In genomic region chr6:11534930-11535880, GRCm38 (mm10) we compare ENCODE assay signal across 19 mouse cellular contexts.
DNase-seq lines count a peak whose midpoint lies in the region; ATAC-seq lines count a peak whose summit lies in the region.
"Had no signal": no experiment of that assay in that cellular context is flagged by ENCODE, and none has a peak within 500 bp of the region (broad histone marks: within the 10 kb centered on the region; RNA-seq: fewer than 3 reads in every experiment).

No protein-coding gene starts in this region.

- WGBS in forebrain, embryonic 14.5 days: 32% methylated on average over 8 of the region's 8 CpGs
- 49% methylated on average over 8 of the region's 8 CpGs for WGBS in midbrain, embryonic 14.5 days
- 77% methylated on average over 8 of the region's 8 CpGs for WGBS in intestine, embryonic 15.5 days

- no peak overlapping the region for H3K4me3 ChIP-seq in forebrain, embryonic 14.5 days (ENCODE audit: low read depth, low read length)
- H3K4me3 ChIP-seq in midbrain, embryonic 14.5 days (replicated peaks; ENCODE audit: low read depth, low read length): no peak overlapping the region
- no peak overlapping the region for H3K4me3 ChIP-seq in intestine, embryonic 15.5 days (replicated peaks)
- H3K4me3 ChIP-seq: embryonic facial prominence, embryonic 12.5 days; kidney, embryonic 15.5 days had no signal

- H3K36me3 ChIP-seq in forebrain, embryonic 14.5 days (ENCODE audit: control insufficient read depth, insufficient read depth, low read length): no peaks in the 10 kb centered on the region
- H3K36me3 ChIP-seq in midbrain, embryonic 14.5 days (ENCODE audit: control insufficient read depth, insufficient read depth, low read length): no peaks in the 10 kb centered on the region
- H3K36me3 ChIP-seq in intestine, embryonic 15.5 days: no peaks in the 10 kb centered on the region
- H3K36me3 ChIP-seq: embryonic facial prominence, embryonic 12.5 days; kidney, embryonic 15.5 days had no signal

- no peaks in the 10 kb centered on the region for H3K9me3 ChIP-seq in forebrain, embryonic 14.5 days (replicated peaks; ENCODE audit: control insufficient read depth, low read length)
- no peaks in the 10 kb centered on the region for H3K9me3 ChIP-seq in midbrain, embryonic 14.5 days (ENCODE audit: control insufficient read depth, low read length)
- H3K9me3 ChIP-seq in intestine, embryonic 15.5 days: no peaks in the 10 kb centered on the region
- H3K9me3 ChIP-seq: embryonic facial prominence, embryonic 12.5 days; kidney, embryonic 15.5 days had no signal

- no peaks in the 10 kb centered on the region for H3K4me1 ChIP-seq in forebrain, embryonic 14.5 days (ENCODE audit: control insufficient read depth, insufficient read depth, low read length)
- 0 out of 2 replicates have a peak, but pooled peaks cover 5% of the 10 kb centered on the region for H3K4me1 ChIP-seq in midbrain, embryonic 14.5 days (ENCODE audit: control insufficient read depth, insufficient read depth, low read length)
- H3K4me1 ChIP-seq in intestine, embryonic 15.5 days (replicated peaks): no peaks in the 10 kb centered on the region
- H3K4me1 ChIP-seq: embryonic facial prominence, embryonic 12.5 days; kidney, embryonic 15.5 days had no signal

- no peak overlapping the region for H3K4me2 ChIP-seq in forebrain, embryonic 14.5 days (ENCODE audit: low read length)
- H3K4me2 ChIP-seq in midbrain, embryonic 14.5 days (ENCODE audit: low read length): no peak overlapping the region
- H3K4me2 ChIP-seq in intestine, embryonic 15.5 days (replicated peaks): no peak overlapping the region
- H3K4me2 ChIP-seq: embryonic facial prominence, embryonic 12.5 days; heart, embryonic 11.5 days; kidney, embryonic 15.5 days had no signal

- DNase-seq in embryo, embryonic 11 days: peak; percentile 1
- no peak for DNase-seq in embryo, embryonic 9.5 days (ENCODE audit: extremely low spot score)
- DNase-seq in brain, adult 2 months (ENCODE audit: low read depth, low spot score): peak; percentile 41
- DNase-seq in forebrain, embryonic 14.5 days (ENCODE audit: low spot score): peak; percentile 74
- peak; percentile 83 for DNase-seq in midbrain, embryonic 14.5 days
- DNase-seq in layer of hippocampus, adult 9-10 months (ENCODE audit: low spot score): no peak
- no peak for DNase-seq in T-cell, adult 2 months (ENCODE audit: low spot score)
- DNase-seq: cerebellum, adult 11 months; cerebellum, postnatal 25 days; left cerebral cortex, postnatal 4 days; lung, adult 2 months; retina, postnatal 1 day; right cerebral cortex, postnatal 4 days had no signal

- peak; percentile 74 for ATAC-seq in forebrain, embryonic 14.5 days
- ATAC-seq in midbrain, embryonic 14.5 days (ENCODE audit: low FRiP score, low TSS enrichment): peak; percentile 82
- no peak for ATAC-seq in intestine, embryonic 15.5 days
- ATAC-seq: intestine, embryonic 16.5 days had no signal

- no peak overlapping the region for H3K27ac ChIP-seq in forebrain, embryonic 14.5 days (ENCODE audit: low read depth, low read length)
- no peak overlapping the region; the same call in 1 of the 2 replicates for H3K27ac ChIP-seq in midbrain, embryonic 14.5 days (replicated peaks; ENCODE audit: low read depth, low read length)
- no peak overlapping the region for H3K27ac ChIP-seq in intestine, embryonic 15.5 days
- H3K27ac ChIP-seq: embryonic facial prominence, embryonic 12.5 days; kidney, embryonic 15.5 days; macrophage had no signal

- H3K27me3 ChIP-seq in forebrain, embryonic 14.5 days (replicated peaks; ENCODE audit: control insufficient read depth, insufficient read depth, low read length): no peaks in the 10 kb centered on the region
- no peaks in the 10 kb centered on the region for H3K27me3 ChIP-seq in midbrain, embryonic 14.5 days (ENCODE audit: control insufficient read depth, insufficient read depth, low read length)
- no peaks in the 10 kb centered on the region for H3K27me3 ChIP-seq in intestine, embryonic 15.5 days (replicated peaks)
- H3K27me3 ChIP-seq: embryonic facial prominence, embryonic 12.5 days; kidney, embryonic 15.5 days had no signal

- no peak overlapping the region for H3K9ac ChIP-seq in forebrain, embryonic 14.5 days (ENCODE audit: low read length)
- no peak overlapping the region for H3K9ac ChIP-seq in midbrain, embryonic 14.5 days (replicated peaks; ENCODE audit: low read length)
- H3K9ac ChIP-seq in intestine, embryonic 15.5 days: no peak overlapping the region
- H3K9ac ChIP-seq: embryonic facial prominence, embryonic 12.5 days; kidney, embryonic 15.5 days had no signal

Comparison
In these comparisons a context has a peak if more than half of its experiments do, and no peak if none do; other contexts are left out.
1. DNase-seq: peak in embryo, embryonic 11 days (single experiment), brain, adult 2 months (single experiment), forebrain, embryonic 14.5 days (single experiment) and midbrain, embryonic 14.5 days (single experiment); none in embryo, embryonic 9.5 days (single experiment), layer of hippocampus, adult 9-10 months (single experiment) and T-cell, adult 2 months (single experiment).